ENCODE assay signal across 8 mouse cellular contexts in genomic region chr9:123260611-123261021, GRCm38 (mm10). TPM values are rescaled to one million over a fixed set of nuclear protein-coding genes. Genes with fewer than 3 reads are reported as not detected.
DNase-seq lines count a peak whose midpoint lies in the region; ATAC-seq and TF ChIP-seq lines count a peak whose summit lies in the region.

Gene Tmem158 (minus strand): TSS chr9:123260764.

- H3K4me3 ChIP-seq in hindbrain, embryonic 15.5 days, result peak within 1 kb of the TSS; percentile 83

- POLR2A ChIA-PET in Patski (lab: Charles Lee), result interaction anchor here (0.9 kb wide), 1 partner anchor 19 kb away, joined by 3 read pairs; no protein-coding TSS in a partner anchor

- peak; percentile 76 for ATAC-seq in Patski
- peak; percentile 93 for ATAC-seq in hindbrain, embryonic 15.5 days (ENCODE audit: low FRiP score, low read depth)

- 0% methylated on average over 29 of the region's 40 CpGs for WGBS in hindbrain, embryonic 15.5 days

- TF ChIP-seq CTCF in Patski (IDR thresholded peaks at IDR 0.05), result no peak

- peak within 1 kb of the TSS; percentile 66 for H3K9ac ChIP-seq in hindbrain, embryonic 15.5 days

- DNase-seq in Patski (ENCODE audit: low read depth, low spot score), result no peak
- DNase-seq in cerebellum, postnatal 14 days, result peak; percentile 84 to 89
- peak; percentile 69 for DNase-seq in gastrocnemius, adult 18-20 months (ENCODE audit: low spot score)
- peak; percentile 69 for DNase-seq in left cerebral cortex, adult 11 months (ENCODE audit: low spot score)
- DNase-seq in lung, postnatal 36 days, result peak; percentile 87
- peak; percentile 90 for DNase-seq in right cerebral cortex, adult 18-20 months
- DNase-seq in urinary bladder, postnatal 14 days (ENCODE audit: low spot score), result peak; percentile 88

- in situ Hi-C loops in Patski (cut with MboI; ENCODE audit: low pct_unique_long_range_greater_than_20kb), result loop anchor here (25.0 kb wide), 1 partner anchor 523 kb away; the partner anchor contains the start of gene Topaz1

- peak within 1 kb of the TSS; percentile 84 for H3K27ac ChIP-seq in hindbrain, embryonic 15.5 days (replicated peaks)

- no peaks in the 10 kb centered on the region for H3K9me3 ChIP-seq in hindbrain, embryonic 15.5 days

- no peaks in the 10 kb centered on the region for H3K36me3 ChIP-seq in hindbrain, embryonic 15.5 days

- CTCF ChIA-PET in Patski (lab: Charles Lee), result interaction anchor here (0.6 to 2.0 kb wide), 3 partner anchors 54 to 148 kb away, joined by 3 to 6 read pairs (median 3); no protein-coding TSS in a partner anchor

- peaks cover 14% of the 10 kb centered on the region for H3K27me3 ChIP-seq in Patski
- H3K27me3 ChIP-seq in hindbrain, embryonic 15.5 days, result peaks cover 12% of the 10 kb centered on the region; the same call in 1 of the 2 replicates

- H3K4me1 ChIP-seq in hindbrain, embryonic 15.5 days (replicated peaks), result peaks cover 13% of the 10 kb centered on the region; the same call in 1 of the 2 replicates

- peak within 1 kb of the TSS; percentile 75 for H3K4me2 ChIP-seq in hindbrain, embryonic 15.5 days

RNA-seq across cellular contexts. Expression of gene Tmem158, which starts in this region (rescaled TPM):
- polyA plus RNA-seq in Patski (2021), result 5.1 TPM
- under 1 TPM; 0.47 to 0.53 TPM for total RNA-seq in gastrocnemius, adult 18-20 months (2021)
- 45.3 and 53.2 TPM in 2 replicates for polyA plus RNA-seq in hindbrain, embryonic 15.5 days (2015; fragmentation: Nextera tagmentation; extraction: Ambion mirVana)

Comparison
In these comparisons a context has a peak if more than half of its experiments do, and no peak if none do; other contexts are left out.
1. Peak in DNase-seq in gastrocnemius, adult 18-20 months; RNA of the gene not detected or under 1 TPM.